8 mouse cellular contexts compared by ENCODE assay signal in genomic region chr4:136783552-136784150, GRCm38 (mm10). TPM values are rescaled to one million over a fixed set of nuclear protein-coding genes. Genes with fewer than 3 reads are reported as not detected.
DNase-seq lines count a peak whose midpoint lies in the region; ATAC-seq and TF ChIP-seq lines count a peak whose summit lies in the region.

No protein-coding gene starts in this region.

- TF ChIP-seq CTCF in gastrocnemius, adult 2 months (IDR thresholded peaks at IDR 0.05), result no peak

- ATAC-seq in kidney, embryonic 16.5 days (ENCODE audit: low FRiP score, low TSS enrichment), result peak; percentile 84
- ATAC-seq in midbrain, embryonic 14.5 days (ENCODE audit: low FRiP score, low TSS enrichment), result no peak
- no peak for ATAC-seq in erythroid progenitor cell, adult 5-6 weeks (replicated peaks; ENCODE audit: low FRiP score, poor library complexity, severe bottlenecking)

- peak; percentile 50 to 62 for DNase-seq in cerebellum, postnatal 25 days
- DNase-seq in cerebellum, adult 8-10 months, result no peak
- DNase-seq in brain, adult 2 months (ENCODE audit: low read depth, low spot score), result peak; percentile 59
- peak; percentile 86 for DNase-seq in gastrocnemius, adult 2 months
- peak; percentile 40 for DNase-seq in midbrain, embryonic 14.5 days
- DNase-seq in urinary bladder, adult 18-20 months (ENCODE audit: low spot score in 2 of 2), result no peak

- H3K36me3 ChIP-seq in kidney, embryonic 16.5 days (ENCODE audit: insufficient read depth, low read length), result no peaks in the 10 kb centered on the region
- no peaks in the 10 kb centered on the region for H3K36me3 ChIP-seq in midbrain, embryonic 14.5 days (ENCODE audit: control insufficient read depth, insufficient read depth, low read length)

- WGBS in kidney, embryonic 16.5 days, result 12% methylated on average over 21 of the region's 22 CpGs
- WGBS in midbrain, embryonic 14.5 days, result 62% methylated on average over 22 of the region's 22 CpGs

- H3K27ac ChIP-seq in gastrocnemius, adult 2 months, result peak overlapping the region; percentile 70
- peak overlapping the region; percentile 68 for H3K27ac ChIP-seq in kidney, embryonic 16.5 days (ENCODE audit: low read length)
- 0 out of 2 replicates have a peak overlapping the region, but pooled peaks have one; percentile 8 for H3K27ac ChIP-seq in midbrain, embryonic 14.5 days (replicated peaks; ENCODE audit: low read depth, low read length)

- peaks cover 40% of the 10 kb centered on the region for H3K4me1 ChIP-seq in kidney, embryonic 16.5 days (ENCODE audit: insufficient read depth, low read length)
- H3K4me1 ChIP-seq in midbrain, embryonic 14.5 days (ENCODE audit: control insufficient read depth, insufficient read depth, low read length), result peaks cover 29% of the 10 kb centered on the region

- H3K4me2 ChIP-seq in kidney, embryonic 16.5 days (replicated peaks; ENCODE audit: low read depth, low read length), result no peak overlapping the region
- no peak overlapping the region for H3K4me2 ChIP-seq in midbrain, embryonic 14.5 days (ENCODE audit: low read length)

- H3K9ac ChIP-seq in kidney, embryonic 16.5 days (replicated peaks; ENCODE audit: low read length), result no peak overlapping the region
- no peak overlapping the region for H3K9ac ChIP-seq in midbrain, embryonic 14.5 days (replicated peaks; ENCODE audit: low read length)

- intact Hi-C loops in gastrocnemius, adult 2 months (cut with DNase I), result no loop called here

- peak overlapping the region; percentile 58 for H3K4me3 ChIP-seq in gastrocnemius, adult 2 months
- no peak overlapping the region for H3K4me3 ChIP-seq in kidney, embryonic 16.5 days (ENCODE audit: low read length)
- H3K4me3 ChIP-seq in midbrain, embryonic 14.5 days (replicated peaks; ENCODE audit: low read depth, low read length), result no peak overlapping the region

- no peaks in the 10 kb centered on the region for H3K9me3 ChIP-seq in kidney, embryonic 16.5 days (ENCODE audit: low read length)
- H3K9me3 ChIP-seq in midbrain, embryonic 14.5 days (ENCODE audit: control insufficient read depth, low read length), result no peaks in the 10 kb centered on the region

- H3K27me3 ChIP-seq in kidney, embryonic 16.5 days (ENCODE audit: insufficient read depth, low read length), result no peaks in the 10 kb centered on the region
- H3K27me3 ChIP-seq in midbrain, embryonic 14.5 days (ENCODE audit: control insufficient read depth, insufficient read depth, low read length), result no peaks in the 10 kb centered on the region

RNA-seq across cellular contexts. Expression of gene Ephb2, which starts 52.1 kb away (rescaled TPM):
- 1 to 10 TPM in 1 of 2 experiments, under 1 TPM in 1; 0.26 to 1.9 TPM for total RNA-seq in gastrocnemius, adult 2 months (2021)
- 3.4 and 3.6 TPM in 2 replicates for polyA plus RNA-seq in kidney, embryonic 16.5 days (2015; fragmentation: Nextera tagmentation; extraction: Ambion mirVana)
- polyA plus RNA-seq in midbrain, embryonic 14.5 days (2014; fragmentation: Nextera tagmentation; extraction: Ambion mirVana), result 27.6 and 32.8 TPM in 2 replicates
- total RNA-seq in erythroid progenitor cell, adult 5-6 weeks (2015; ENCODE audit: low replicate concordance), result not detected in 2 replicates
- total RNA-seq in erythroid progenitor cell, adult 5-6 weeks (2017; ENCODE audit: low replicate concordance), result not detected in 2 replicates

Comparison
In these comparisons a context has a peak if more than half of its experiments do, and no peak if none do; other contexts are left out.
1. DNase-seq: peak in cerebellum, postnatal 25 days (2 of 2), brain, adult 2 months (single experiment), gastrocnemius, adult 2 months (single experiment) and midbrain, embryonic 14.5 days (single experiment); none in cerebellum, adult 8-10 months (single experiment) and urinary bladder, adult 18-20 months (0 of 2).
2. H3K27ac ChIP-seq: peak in every context shown above with its lines; median percentile 70 in gastrocnemius, adult 2 months; 68 in kidney, embryonic 16.5 days; 8 in midbrain, embryonic 14.5 days.